Mouse (Mus musculus): ENCODE measurements around the gene Gm20388. TPM values are rescaled to one million over a fixed set of nuclear protein-coding genes. Genes with fewer than 3 reads are reported as not detected.

Gm20388 gene
- total RNA-seq, 1 experiment: 27.0 TPM

GRCm38 (mm10) chr8:120093103-120093502 lies 182.5 kb downstream of the Gm20388 start:
- no peaks in the 10 kb centered on the region for H3K9me3 ChIP-seq (ENCODE audit: control insufficient read depth, insufficient read depth, low read depth, low read length)
- no peak for DNase-seq (ENCODE audit: low read depth, low spot score)
- in situ Hi-C loops (cut with MboI; ENCODE audit: low sequenced_read_pairs in 2 of 2, unreplicated experiment in 2 of 2): no loop called here
- TF ChIP-seq HCFC1 (IDR thresholded peaks at IDR 0.05; ENCODE audit: borderline replicate concordance, insufficient read depth, low read length) (no peak), ZC3H11A (IDR thresholded peaks at IDR 0.05; ENCODE audit: borderline replicate concordance, low read depth, low read length) (no peak), CHD2 (IDR thresholded peaks at IDR 0.05; ENCODE audit: low read depth, low read length) (no peak), MAFK (IDR thresholded peaks at IDR 0.05; ENCODE audit: insufficient read depth, low read depth, low read length) (no peak), ZNF384 (IDR thresholded peaks at IDR 0.05; ENCODE audit: low read depth, low read length) (no peak)
- H3K9ac ChIP-seq (ENCODE audit: insufficient read depth, low read depth, low read length, poor library complexity, severe bottlenecking): no peak overlapping the region
- H3K4me1 ChIP-seq (ENCODE audit: control insufficient read depth in 2 of 2, insufficient read depth in 2 of 2, low read length in 2 of 2, poor library complexity in 1 of 2): no peaks in the 10 kb centered on the region
- no peak overlapping the region for H3K27ac ChIP-seq (ENCODE audit: insufficient read depth, low read depth, low read length, poor library complexity, severe bottlenecking)
- H3K36me3 ChIP-seq (ENCODE audit: control insufficient read depth, insufficient read depth, low read length, poor library complexity, severe bottlenecking): peaks cover 6% of the 10 kb centered on the region; the same call in 1 of the 2 replicates
- H3K4me3 ChIP-seq (ENCODE audit: insufficient read depth in 1 of 2, low read depth in 1 of 2, low read length in 2 of 2, poor library complexity in 1 of 2, severe bottlenecking in 1 of 2): no peak overlapping the region

GRCm38 (mm10) chr8:120094801-120095200 lies 184.2 kb downstream of the Gm20388 start:
- Histone ChIP-seq H3K9me3 (ENCODE audit: control insufficient read depth, insufficient read depth, low read depth, low read length) (no peaks in the 10 kb centered on the region), H3K36me3 (ENCODE audit: control insufficient read depth, insufficient read depth, low read length, poor library complexity, severe bottlenecking) (peaks cover 6% of the 10 kb centered on the region; the same call in 1 of the 2 replicates), H3K9ac (ENCODE audit: insufficient read depth, low read depth, low read length, poor library complexity, severe bottlenecking) (no peak overlapping the region), H3K4me3 (ENCODE audit: insufficient read depth in 1 of 2, low read depth in 1 of 2, low read length in 2 of 2, poor library complexity in 1 of 2, severe bottlenecking in 1 of 2) (no peak overlapping the region), H3K4me1 (ENCODE audit: control insufficient read depth in 2 of 2, insufficient read depth in 2 of 2, low read length in 2 of 2, poor library complexity in 1 of 2) (no peaks in the 10 kb centered on the region), H3K27ac (ENCODE audit: insufficient read depth, low read depth, low read length, poor library complexity, severe bottlenecking) (no peak overlapping the region)
- no peak for DNase-seq (ENCODE audit: low read depth, low spot score)
- TF ChIP-seq CHD2 (IDR thresholded peaks at IDR 0.05; ENCODE audit: low read depth, low read length): no peak
- no peak for TF ChIP-seq MAFK (IDR thresholded peaks at IDR 0.05; ENCODE audit: insufficient read depth, low read depth, low read length)
- no peak for TF ChIP-seq ZC3H11A (IDR thresholded peaks at IDR 0.05; ENCODE audit: borderline replicate concordance, low read depth, low read length)
- TF ChIP-seq HCFC1 (IDR thresholded peaks at IDR 0.05; ENCODE audit: borderline replicate concordance, insufficient read depth, low read length): no peak
- TF ChIP-seq ZNF384 (IDR thresholded peaks at IDR 0.05; ENCODE audit: low read depth, low read length): no peak
- in situ Hi-C loops (cut with MboI; ENCODE audit: low sequenced_read_pairs in 2 of 2, unreplicated experiment in 2 of 2): no loop called here

GRCm38 (mm10) chr8:120096486-120096885 lies 185.8 kb downstream of the Gm20388 start:
- H3K27ac ChIP-seq (ENCODE audit: insufficient read depth, low read depth, low read length, poor library complexity, severe bottlenecking): no peak overlapping the region
- peaks cover 6% of the 10 kb centered on the region; the same call in 1 of the 2 replicates for H3K36me3 ChIP-seq (ENCODE audit: control insufficient read depth, insufficient read depth, low read length, poor library complexity, severe bottlenecking)
- TF ChIP-seq HCFC1 (IDR thresholded peaks at IDR 0.05; ENCODE audit: borderline replicate concordance, insufficient read depth, low read length) (no peak), ZNF384 (IDR thresholded peaks at IDR 0.05; ENCODE audit: low read depth, low read length) (no peak), ZC3H11A (IDR thresholded peaks at IDR 0.05; ENCODE audit: borderline replicate concordance, low read depth, low read length) (no peak), MAFK (IDR thresholded peaks at IDR 0.05; ENCODE audit: insufficient read depth, low read depth, low read length) (no peak), CHD2 (IDR thresholded peaks at IDR 0.05; ENCODE audit: low read depth, low read length) (no peak)
- H3K9me3 ChIP-seq (ENCODE audit: control insufficient read depth, insufficient read depth, low read depth, low read length): no peaks in the 10 kb centered on the region
- no peaks in the 10 kb centered on the region; a peak in 1 of 4 replicates for H3K4me1 ChIP-seq (ENCODE audit: control insufficient read depth in 2 of 2, insufficient read depth in 2 of 2, low read length in 2 of 2, poor library complexity in 1 of 2)
- in situ Hi-C loops (cut with MboI; ENCODE audit: low sequenced_read_pairs in 2 of 2, unreplicated experiment in 2 of 2): no loop called here
- H3K4me3 ChIP-seq (ENCODE audit: insufficient read depth in 1 of 2, low read depth in 1 of 2, low read length in 2 of 2, poor library complexity in 1 of 2, severe bottlenecking in 1 of 2): no peak overlapping the region
- DNase-seq (ENCODE audit: low read depth, low spot score): no peak
- H3K9ac ChIP-seq (ENCODE audit: insufficient read depth, low read depth, low read length, poor library complexity, severe bottlenecking): no peak overlapping the region

- Histone ChIP-seq H3K9ac (ENCODE audit: insufficient read depth, low read depth, low read length, poor library complexity, severe bottlenecking) (peak overlapping the region; percentile 93), H3K4me1 (ENCODE audit: control insufficient read depth in 2 of 2, insufficient read depth in 2 of 2, low read length in 2 of 2, poor library complexity in 1 of 2) (peaks cover 4 to 8% of the 10 kb centered on the region in 2 experiments), H3K27ac (ENCODE audit: insufficient read depth, low read depth, low read length, poor library complexity, severe bottlenecking) (no peak overlapping the region), H3K9me3 (ENCODE audit: control insufficient read depth, insufficient read depth, low read depth, low read length) (no peaks in the 10 kb centered on the region), H3K36me3 (ENCODE audit: control insufficient read depth, insufficient read depth, low read length, poor library complexity, severe bottlenecking) (no peaks in the 10 kb centered on the region), H3K4me3 (ENCODE audit: insufficient read depth in 1 of 2, low read depth in 1 of 2, low read length in 2 of 2, poor library complexity in 1 of 2, severe bottlenecking in 1 of 2) (peak overlapping the region; percentile 89 to 100)
- in situ Hi-C loops (cut with MboI; ENCODE audit: low sequenced_read_pairs in 2 of 2, unreplicated experiment in 2 of 2): no loop called here
- DNase-seq (ENCODE audit: low read depth, low spot score): no peak
- no peak for TF ChIP-seq CHD2 (IDR thresholded peaks at IDR 0.05; ENCODE audit: low read depth, low read length)
- TF ChIP-seq MAFK (IDR thresholded peaks at IDR 0.05; ENCODE audit: insufficient read depth, low read depth, low read length): no peak
- TF ChIP-seq ZC3H11A (IDR thresholded peaks at IDR 0.05; ENCODE audit: borderline replicate concordance, low read depth, low read length): no peak
- TF ChIP-seq ZNF384 (IDR thresholded peaks at IDR 0.05; ENCODE audit: low read depth, low read length): no peak
- TF ChIP-seq HCFC1 (IDR thresholded peaks at IDR 0.05; ENCODE audit: borderline replicate concordance, insufficient read depth, low read length): no peak
Measured at GRCm38 (mm10) chr8:120100388-120101067, 189.9 kb downstream of the Gm20388 start.
